Mouse (Mus musculus): ENCODE data around the gene Grik2.
"Not testable (repeated sequence)": the region's sequence is repeated elsewhere in the genome, so short reads cannot be mapped to it uniquely, and the experiment has no call there.

Grik2 gene

DNA sequence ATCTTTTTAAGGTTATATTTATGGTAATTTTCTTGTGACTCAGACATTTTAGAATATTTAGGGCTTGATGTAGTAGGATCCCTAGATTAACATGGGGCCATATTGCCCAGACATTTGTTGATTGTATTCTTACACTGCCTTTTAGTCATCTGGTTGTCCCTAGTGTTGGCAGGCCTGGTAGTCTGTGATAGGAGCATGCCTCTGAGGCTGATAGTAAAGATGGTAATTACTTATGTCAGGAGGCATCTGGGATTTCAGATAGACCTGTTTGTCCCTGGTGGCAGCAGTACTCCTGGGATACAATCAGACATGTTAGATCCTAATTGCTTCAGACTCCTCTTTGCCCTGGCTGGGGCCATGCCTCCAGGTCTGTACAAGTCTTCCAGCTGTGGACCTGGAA lies 423.3 kb downstream of the Grik2 start:
- no peak for DNase-seq (ENCODE audit: low spot score in 2 of 2)

- DNase-seq (ENCODE audit: low spot score in 2 of 2), result no peak
Observed at GRCm38 (mm10) chr10:49322413-49322812, 466.2 kb downstream of the Grik2 start.

DNA sequence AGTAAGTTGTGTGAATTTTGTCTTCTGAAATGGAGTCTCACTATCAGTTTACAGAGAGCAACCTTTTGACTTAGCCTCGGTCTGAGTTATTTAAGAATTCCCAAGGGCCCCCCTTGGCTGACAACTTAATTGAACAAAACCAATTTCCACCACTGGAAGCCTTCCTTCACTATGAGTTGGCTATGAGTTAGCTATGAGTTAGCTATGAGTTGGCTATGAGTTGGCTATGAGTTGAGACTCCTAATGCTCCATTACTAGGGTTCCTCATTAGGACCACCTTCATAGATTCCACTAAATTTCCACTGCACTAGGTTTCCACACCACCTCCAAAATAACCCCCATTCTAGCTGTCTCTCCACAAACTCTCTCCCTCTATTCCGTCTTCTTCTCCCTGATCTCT lies 468.7 kb downstream of the Grik2 start:
- no peak for DNase-seq (ENCODE audit: low spot score in 2 of 2)

GRCm38 (mm10) chr10:49256247-49256939 lies 532.2 kb downstream of the Grik2 start:
- DNase-seq (ENCODE audit: low spot score in 2 of 2), result no peak

GRCm38 (mm10) chr10:49237356-49237755 lies 551.2 kb downstream of the Grik2 start:
- DNase-seq (ENCODE audit: low spot score in 2 of 2), result not testable (repeated sequence)

DNA sequence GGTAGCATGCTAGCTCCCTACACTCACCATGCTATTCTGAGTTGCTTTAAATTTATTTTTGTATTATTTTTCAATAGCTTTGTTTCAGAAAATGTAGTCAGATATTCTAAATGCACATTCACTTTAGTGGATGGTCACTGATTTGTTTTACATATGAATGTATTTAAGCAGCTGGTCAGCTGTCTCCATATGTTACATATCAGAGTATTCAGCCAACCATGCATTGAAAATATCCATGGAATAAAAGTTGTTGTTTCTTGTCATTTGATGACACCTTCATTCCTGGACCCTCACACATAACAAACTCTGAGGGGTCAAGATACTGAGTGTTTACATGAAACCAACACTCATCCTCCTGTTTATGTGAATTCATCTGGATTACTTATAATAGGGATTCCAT lies 551.7 kb downstream of the Grik2 start:
- not testable (repeated sequence) for DNase-seq (ENCODE audit: low spot score in 2 of 2)

DNA sequence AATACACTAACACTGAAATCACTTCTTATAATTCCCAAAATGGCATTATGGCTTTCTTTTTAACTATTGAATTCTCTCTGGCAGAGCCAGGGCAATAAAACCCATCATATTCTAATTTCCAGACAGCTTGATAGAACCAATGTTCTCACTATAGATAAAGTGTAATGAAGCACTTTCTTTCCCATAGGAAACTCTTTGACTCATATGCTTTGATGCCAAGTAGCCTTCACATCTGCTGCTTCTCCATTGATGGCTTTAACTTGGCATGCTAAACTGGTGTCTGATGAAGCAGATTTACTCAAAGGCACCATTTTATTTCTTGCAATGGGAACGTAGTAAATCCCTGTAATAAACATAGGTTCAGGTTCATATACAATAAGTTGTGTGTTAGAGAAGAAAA lies 568.5 kb downstream of the Grik2 start:
- DNase-seq (ENCODE audit: low spot score in 2 of 2), result no peak

- no peak for DNase-seq (ENCODE audit: low spot score in 2 of 2)
Observed at GRCm38 (mm10) chr10:49219631-49220030, 568.9 kb downstream of the Grik2 start.

DNA sequence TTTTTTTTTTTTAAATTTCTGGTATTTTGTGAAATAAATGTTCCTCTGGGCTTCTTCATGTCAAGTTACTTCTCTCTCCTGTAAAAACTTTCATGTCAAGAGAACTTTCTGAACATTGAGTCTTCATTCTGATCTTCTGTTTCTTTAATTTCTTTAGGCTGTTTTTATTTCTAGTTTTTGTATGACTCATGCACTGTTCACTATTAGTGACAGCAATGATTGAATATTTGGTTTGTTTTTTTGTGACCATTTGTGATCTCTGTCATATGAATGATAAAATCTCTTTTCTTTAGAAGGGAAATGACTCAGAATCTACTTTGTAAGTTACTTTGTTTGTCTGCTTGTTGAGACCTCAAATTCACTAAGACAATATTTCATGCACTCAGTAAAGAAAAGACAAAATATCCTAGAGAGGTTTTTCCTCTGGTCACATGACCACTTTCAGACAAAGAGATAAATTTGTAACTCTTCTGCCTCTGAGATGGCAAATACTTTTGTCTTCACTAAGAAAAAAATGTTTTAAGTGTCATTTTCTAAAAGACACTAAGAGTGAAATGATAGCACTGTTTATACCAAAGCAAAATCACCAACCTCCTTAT lies 596.7 kb downstream of the Grik2 start:
- no peak for DNase-seq (ENCODE audit: low spot score in 2 of 2)

- DNase-seq (ENCODE audit: low spot score in 2 of 2), result no peak
Observed at GRCm38 (mm10) chr10:49191291-49191690, 597.3 kb downstream of the Grik2 start.

DNA sequence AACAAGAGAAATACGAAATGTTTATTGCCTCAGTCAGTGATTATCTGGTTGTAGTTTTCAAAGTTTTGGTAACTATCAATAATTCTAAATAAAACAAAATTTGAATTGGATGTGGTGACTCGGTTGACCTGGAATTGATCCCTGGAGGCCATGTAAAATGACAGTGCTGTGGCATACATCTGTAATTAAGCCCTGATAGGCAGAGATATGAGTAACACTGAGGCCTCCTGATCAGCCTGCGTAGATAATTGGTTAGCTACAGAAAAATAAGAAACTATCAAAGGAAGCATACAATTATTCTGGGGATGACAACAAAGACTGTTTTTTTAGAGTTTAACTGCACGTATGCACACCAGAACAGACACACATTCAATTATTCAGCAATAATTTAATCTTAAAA lies 634.4 kb downstream of the Grik2 start:
- DNase-seq (ENCODE audit: low spot score in 2 of 2), result no peak

DNA sequence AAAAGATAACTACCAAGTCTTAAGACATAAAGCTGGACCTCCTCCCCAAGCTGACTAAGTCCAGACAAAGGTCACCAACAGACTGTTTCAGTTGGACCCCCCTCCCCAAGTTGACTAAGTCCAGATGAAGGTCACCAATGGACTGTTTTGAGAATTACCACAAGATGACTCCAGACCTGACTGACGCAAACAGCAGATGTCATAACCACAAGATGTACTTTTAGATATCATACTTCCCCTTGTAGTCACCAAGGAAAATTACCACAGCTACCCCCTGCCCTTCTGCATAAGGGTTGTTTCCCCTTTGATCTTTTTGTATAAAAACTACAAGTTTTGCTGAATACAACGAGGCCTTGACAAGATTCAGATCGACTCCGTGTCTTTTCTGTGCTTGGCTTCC lies 637.1 kb downstream of the Grik2 start:
- not testable (repeated sequence) for DNase-seq (ENCODE audit: low spot score in 2 of 2)

DNA sequence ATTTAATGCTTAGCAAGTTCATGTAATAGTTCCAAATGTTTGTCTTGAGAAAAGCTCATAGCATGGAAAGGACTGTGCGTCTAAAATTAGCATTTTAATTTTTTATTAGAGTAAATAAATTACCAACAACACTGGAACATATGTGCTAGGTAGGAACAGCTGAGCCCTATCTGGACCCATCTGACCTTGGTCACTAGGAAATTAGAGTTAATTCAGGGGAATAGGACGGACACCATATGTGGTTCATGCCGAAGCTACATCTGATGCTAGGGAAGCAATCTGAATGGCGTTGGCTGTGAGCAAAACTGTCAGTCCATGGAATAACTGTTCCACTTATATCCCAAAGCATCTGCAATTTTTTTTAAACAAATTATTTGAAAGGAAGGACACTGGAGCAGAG lies 638.9 kb downstream of the Grik2 start:
- DNase-seq (ENCODE audit: low spot score in 2 of 2), result no peak

DNA sequence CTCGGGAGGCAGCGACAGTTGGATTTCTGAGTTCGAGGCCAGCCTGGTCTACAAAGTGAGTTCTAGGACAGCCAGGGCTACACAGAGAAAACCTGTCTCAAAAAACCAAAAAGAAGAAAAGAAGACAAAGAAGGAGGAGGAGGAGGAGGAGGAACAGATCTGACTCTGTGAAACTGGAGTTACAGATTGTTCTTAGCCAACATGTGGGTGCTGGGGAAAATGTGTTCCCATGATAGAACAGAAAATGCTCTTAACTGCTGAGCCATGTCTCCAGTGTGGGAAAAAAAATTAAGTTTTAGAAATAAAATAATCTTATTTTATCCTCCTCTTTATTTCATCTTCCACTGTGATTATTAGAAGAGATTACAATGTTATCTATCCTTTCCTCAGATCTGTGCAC lies 645.9 kb downstream of the Grik2 start:
- no peak for DNase-seq (ENCODE audit: low spot score in 2 of 2)

GRCm38 (mm10) chr10:49136816-49137215 lies 651.8 kb downstream of the Grik2 start:
- DNase-seq (ENCODE audit: low spot score in 2 of 2), result no peak

DNA sequence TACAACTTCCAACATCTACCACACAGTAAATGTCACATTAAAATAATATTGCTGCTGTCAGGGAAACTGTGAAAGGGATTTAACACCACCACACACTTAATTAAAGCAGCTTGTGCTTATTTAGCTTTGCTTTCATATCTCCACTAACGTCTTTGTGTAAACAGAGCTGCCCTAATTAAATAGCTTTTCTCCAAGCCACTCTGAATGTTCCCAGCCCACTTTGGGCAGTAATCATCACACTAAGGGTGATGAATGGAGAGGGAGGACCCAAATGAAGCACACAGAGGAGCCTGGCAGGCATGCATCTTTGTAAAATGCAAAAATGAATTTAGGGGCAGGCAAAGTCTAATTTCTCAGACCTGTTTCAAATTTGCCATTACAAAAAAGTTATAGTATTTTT lies 657.3 kb downstream of the Grik2 start:
- DNase-seq (ENCODE audit: low spot score in 2 of 2), result no peak

GRCm38 (mm10) chr10:49050339-49050738 lies 738.2 kb downstream of the Grik2 start:
- DNase-seq (ENCODE audit: low spot score in 2 of 2), result no peak

DNA sequence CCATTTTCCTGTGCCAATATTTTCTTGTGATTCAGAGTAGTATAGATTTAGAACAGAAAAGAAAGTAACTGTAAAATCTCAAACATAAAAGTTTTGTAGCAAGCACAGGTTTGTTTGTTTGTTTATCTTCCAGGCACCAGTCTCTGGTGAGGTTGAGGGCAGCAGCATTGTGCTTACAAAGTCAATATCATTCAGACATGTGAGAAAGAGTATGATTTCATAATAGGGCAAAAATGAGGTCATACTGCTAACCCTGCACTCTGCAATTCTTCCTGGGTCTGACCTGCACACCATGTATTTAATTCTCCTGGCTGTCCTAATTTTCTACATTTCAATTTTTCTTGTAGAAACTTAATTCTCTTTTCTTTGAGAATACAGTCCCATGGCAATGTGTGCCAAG lies 739.2 kb downstream of the Grik2 start:
- DNase-seq (ENCODE audit: low spot score in 2 of 2), result no peak
